Mouse (Mus musculus) cortical plate, adult 2 months (tissue): ENCODE measurements at regions not wholly inside any gene's neighbourhood (a gene's known extent, or its start where the extent isn't known, plus 50 kb on each side); places are given as distances from the start of the nearest gene placed in this dataset.

Source experiments
- CTCF ChIP-seq: fragments of 200-500 bp; IDR thresholded peaks from 2 replicates; pipeline ENCODE4 v1.5.1; 2011; ENCODE audit warnings: mild to moderate bottlenecking, control low read depth, low read length; ENCODE audit not compliant: insufficient read depth; ENCODE audit errors: extremely low read depth
- POLR2A ChIP-seq: fragments of 200-500 bp; IDR thresholded peaks from 2 replicates; pipeline ENCODE4 v1.6.1; 2011; ENCODE audit warnings: mild to moderate bottlenecking, low read length, control low read depth; ENCODE audit not compliant: insufficient read depth; ENCODE audit errors: extremely low read depth

- TF ChIP-seq CTCF (no peak), POLR2A (no peak)
Observed at GRCm38 (mm10) chr7:70859957-70860356, 491.3 kb downstream of the Gm10295 start.
